Mouse (Mus musculus): Measurements from ENCODE around the gene Cacul1. TPM values are rescaled to one million over a fixed set of nuclear protein-coding genes. Genes with fewer than 3 reads are reported as not detected.
"Not testable (repeated sequence)": the region's sequence is repeated elsewhere in the genome, so short reads cannot be mapped to it uniquely, and the experiment has no call there.

Gene Cacul1
- 16.6 and 32.7 TPM in 2 replicates for polyA plus RNA-seq (2014; fragmentation: Nextera tagmentation; extraction: Ambion mirVana)

GRCm38 (mm10) chr19:60580582-60581339, at the start of gene Cacul1:
Gene Cacul1, minus strand, starts transcription at chr19:60581025.
- no peaks in the 10 kb centered on the region for H3K36me3 ChIP-seq (ENCODE audit: control insufficient read depth, insufficient read depth, low read length)
- peak within 1 kb of the TSS; percentile 83 for H3K9ac ChIP-seq (ENCODE audit: low read depth, low read length)
- peak within 1 kb of the TSS; percentile 76 for H3K4me2 ChIP-seq (replicated peaks; ENCODE audit: low read depth, low read length)
- H3K4me3 ChIP-seq (ENCODE audit: low read length): peak within 1 kb of the TSS; percentile 85
- WGBS: 0% methylated on average over 48 of the region's 64 CpGs
- peak within 1 kb of the TSS; percentile 93 for H3K27ac ChIP-seq (ENCODE audit: low read depth, low read length)
- ATAC-seq (ENCODE audit: low FRiP score, low TSS enrichment): peak; percentile 98
- H3K4me1 ChIP-seq (ENCODE audit: control insufficient read depth, insufficient read depth, low read length): peaks cover 18% of the 10 kb centered on the region
- no peaks in the 10 kb centered on the region for H3K9me3 ChIP-seq (ENCODE audit: control insufficient read depth, low read length)
- H3K27me3 ChIP-seq (ENCODE audit: control insufficient read depth, insufficient read depth, low read length): no peaks in the 10 kb centered on the region

- H3K9ac ChIP-seq (ENCODE audit: low read depth, low read length): no peak overlapping the region
- 73% methylated on average over 4 of the region's 4 CpGs for WGBS
- H3K4me2 ChIP-seq (replicated peaks; ENCODE audit: low read depth, low read length): no peak overlapping the region
- H3K36me3 ChIP-seq (ENCODE audit: control insufficient read depth, insufficient read depth, low read length): no peaks in the 10 kb centered on the region
- H3K4me3 ChIP-seq (ENCODE audit: low read length): no peak overlapping the region
- no peaks in the 10 kb centered on the region for H3K27me3 ChIP-seq (ENCODE audit: control insufficient read depth, insufficient read depth, low read length)
- H3K9me3 ChIP-seq (ENCODE audit: control insufficient read depth, low read length): no peaks in the 10 kb centered on the region
- H3K27ac ChIP-seq (ENCODE audit: low read depth, low read length): no peak overlapping the region
- H3K4me1 ChIP-seq (ENCODE audit: control insufficient read depth, insufficient read depth, low read length): no peaks in the 10 kb centered on the region
- no peak for ATAC-seq (ENCODE audit: low FRiP score, low TSS enrichment)
These were observed 38.6 kb upstream of the Cacul1 start for GRCm38 (mm10) chr19:60619420-60619819.

- 26% methylated on average over 1 of the region's 1 CpGs for WGBS
- ATAC-seq (ENCODE audit: low FRiP score, low TSS enrichment): no peak
- Histone ChIP-seq H3K9me3 (ENCODE audit: control insufficient read depth, low read length) (no peaks in the 10 kb centered on the region), H3K36me3 (ENCODE audit: control insufficient read depth, insufficient read depth, low read length) (no peaks in the 10 kb centered on the region), H3K4me1 (ENCODE audit: control insufficient read depth, insufficient read depth, low read length) (no peaks in the 10 kb centered on the region), H3K27ac (ENCODE audit: low read depth, low read length) (no peak overlapping the region), H3K4me2 (replicated peaks; ENCODE audit: low read depth, low read length) (no peak overlapping the region), H3K4me3 (ENCODE audit: low read length) (no peak overlapping the region), H3K9ac (ENCODE audit: low read depth, low read length) (no peak overlapping the region), H3K27me3 (ENCODE audit: control insufficient read depth, insufficient read depth, low read length) (no peaks in the 10 kb centered on the region)
These were observed 36.2 kb upstream of the Cacul1 start for GRCm38 (mm10) chr19:60617007-60617406.

- H3K4me2 ChIP-seq (replicated peaks; ENCODE audit: low read depth, low read length): no peak overlapping the region
- H3K9ac ChIP-seq (ENCODE audit: low read depth, low read length): no peak overlapping the region
- no peak for ATAC-seq (ENCODE audit: low FRiP score, low TSS enrichment)
- no peaks in the 10 kb centered on the region for H3K27me3 ChIP-seq (ENCODE audit: control insufficient read depth, insufficient read depth, low read length)
- H3K4me1 ChIP-seq (ENCODE audit: control insufficient read depth, insufficient read depth, low read length): no peaks in the 10 kb centered on the region
- WGBS: 80% methylated on average over 5 of the region's 5 CpGs
- no peak overlapping the region for H3K27ac ChIP-seq (ENCODE audit: low read depth, low read length)
- no peak overlapping the region for H3K4me3 ChIP-seq (ENCODE audit: low read length)
- no peaks in the 10 kb centered on the region for H3K36me3 ChIP-seq (ENCODE audit: control insufficient read depth, insufficient read depth, low read length)
- no peaks in the 10 kb centered on the region for H3K9me3 ChIP-seq (ENCODE audit: control insufficient read depth, low read length)
These were observed 34.8 kb upstream of the Cacul1 start for GRCm38 (mm10) chr19:60615470-60616200.

GRCm38 (mm10) chr19:60611525-60612215, 30.8 kb upstream of the Cacul1 start:
- no peak overlapping the region for H3K9ac ChIP-seq (ENCODE audit: low read depth, low read length)

GRCm38 (mm10) chr19:60608766-60609165, 27.9 kb upstream of the Cacul1 start:
- WGBS: 38% methylated on average over 5 of the region's 5 CpGs

More at GRCm38 (mm10) chr19:60611525-60612215, 30.8 kb upstream of the Cacul1 start:
- Histone ChIP-seq H3K27me3 (ENCODE audit: control insufficient read depth, insufficient read depth, low read length) (no peaks in the 10 kb centered on the region), H3K4me1 (ENCODE audit: control insufficient read depth, insufficient read depth, low read length) (no peaks in the 10 kb centered on the region), H3K9me3 (ENCODE audit: control insufficient read depth, low read length) (no peaks in the 10 kb centered on the region), H3K4me2 (replicated peaks; ENCODE audit: low read depth, low read length) (no peak overlapping the region), H3K4me3 (ENCODE audit: low read length) (no peak overlapping the region), H3K27ac (ENCODE audit: low read depth, low read length) (no peak overlapping the region), H3K36me3 (ENCODE audit: control insufficient read depth, insufficient read depth, low read length) (no peaks in the 10 kb centered on the region)
- no peak for ATAC-seq (ENCODE audit: low FRiP score, low TSS enrichment)
- whole genome bisulfite sequencing: 48% methylated on average over 12 of the region's 12 CpGs

GRCm38 (mm10) chr19:60603586-60603985, 22.8 kb upstream of the Cacul1 start:
- no peak for ATAC-seq (ENCODE audit: low FRiP score, low TSS enrichment)
- Histone ChIP-seq H3K27ac (ENCODE audit: low read depth, low read length) (no peak overlapping the region), H3K9ac (ENCODE audit: low read depth, low read length) (no peak overlapping the region), H3K36me3 (ENCODE audit: control insufficient read depth, insufficient read depth, low read length) (no peaks in the 10 kb centered on the region), H3K9me3 (ENCODE audit: control insufficient read depth, low read length) (no peaks in the 10 kb centered on the region), H3K27me3 (ENCODE audit: control insufficient read depth, insufficient read depth, low read length) (no peaks in the 10 kb centered on the region), H3K4me1 (ENCODE audit: control insufficient read depth, insufficient read depth, low read length) (no peaks in the 10 kb centered on the region), H3K4me2 (replicated peaks; ENCODE audit: low read depth, low read length) (no peak overlapping the region), H3K4me3 (ENCODE audit: low read length) (no peak overlapping the region)
- WGBS: 87% methylated on average over 3 of the region's 3 CpGs

More at GRCm38 (mm10) chr19:60608766-60609165, 27.9 kb upstream of the Cacul1 start:
- ATAC-seq (ENCODE audit: low FRiP score, low TSS enrichment): no peak
- H3K9me3 ChIP-seq (ENCODE audit: control insufficient read depth, low read length): no peaks in the 10 kb centered on the region
- H3K4me3 ChIP-seq (ENCODE audit: low read length): no peak overlapping the region
- no peak overlapping the region for H3K4me2 ChIP-seq (replicated peaks; ENCODE audit: low read depth, low read length)
- H3K9ac ChIP-seq (ENCODE audit: low read depth, low read length): no peak overlapping the region
- H3K36me3 ChIP-seq (ENCODE audit: control insufficient read depth, insufficient read depth, low read length): no peaks in the 10 kb centered on the region
- H3K4me1 ChIP-seq (ENCODE audit: control insufficient read depth, insufficient read depth, low read length): no peaks in the 10 kb centered on the region
- H3K27ac ChIP-seq (ENCODE audit: low read depth, low read length): no peak overlapping the region
- no peaks in the 10 kb centered on the region for H3K27me3 ChIP-seq (ENCODE audit: control insufficient read depth, insufficient read depth, low read length)

GRCm38 (mm10) chr19:60602066-60602465, 21.2 kb upstream of the Cacul1 start:
- not testable (repeated sequence) for H3K27ac ChIP-seq (ENCODE audit: low read depth, low read length); H3K27me3 ChIP-seq (ENCODE audit: control insufficient read depth, insufficient read depth, low read length); H3K4me3 ChIP-seq (ENCODE audit: low read length); H3K36me3 ChIP-seq (ENCODE audit: control insufficient read depth, insufficient read depth, low read length); H3K4me1 ChIP-seq (ENCODE audit: control insufficient read depth, insufficient read depth, low read length); H3K9me3 ChIP-seq (ENCODE audit: control insufficient read depth, low read length); H3K9ac ChIP-seq (ENCODE audit: low read depth, low read length); H3K4me2 ChIP-seq (replicated peaks; ENCODE audit: low read depth, low read length); ATAC-seq (ENCODE audit: low FRiP score, low TSS enrichment)
- 88% methylated on average over 1 of the region's 1 CpGs for WGBS

Data from kidney, embryonic 14.5 days (tissue).